Comparison of ENCODE assay signal across 8 mouse cellular contexts in genomic region chr10:26139100-26140093, GRCm38 (mm10).
DNase-seq lines count a peak whose midpoint lies in the region; ATAC-seq and TF ChIP-seq lines count a peak whose summit lies in the region.

No protein-coding gene starts in this region.

- peak; percentile 96 for TF ChIP-seq CTCF in midbrain, postnatal 0 days (IDR thresholded peaks at IDR 0.05)

- H3K4me1 ChIP-seq in forebrain, embryonic 12.5 days: no peaks in the 10 kb centered on the region
- no peaks in the 10 kb centered on the region for H3K4me1 ChIP-seq in midbrain, postnatal 0 days (ENCODE audit: insufficient read depth, low read length)

- no peak overlapping the region for H3K27ac ChIP-seq in forebrain, embryonic 12.5 days
- H3K27ac ChIP-seq in midbrain, postnatal 0 days (ENCODE audit: low read depth, low read length): no peak overlapping the region

- H3K4me2 ChIP-seq in forebrain, embryonic 12.5 days: no peak overlapping the region
- no peak overlapping the region for H3K4me2 ChIP-seq in midbrain, postnatal 0 days (ENCODE audit: low read depth, low read length, poor library complexity, severe bottlenecking)

- H3K9ac ChIP-seq in forebrain, embryonic 12.5 days: no peak overlapping the region
- H3K9ac ChIP-seq in midbrain, postnatal 0 days (replicated peaks; ENCODE audit: low read length, poor library complexity, severe bottlenecking): no peak overlapping the region

- ATAC-seq in forebrain, embryonic 12.5 days (ENCODE audit: low FRiP score): peak; percentile 90
- peak; percentile 75 for ATAC-seq in inflammation-experienced regulatory T-cells, adult 6 months
- ATAC-seq in midbrain, postnatal 0 days (ENCODE audit: low FRiP score): peak; percentile 47; the same call in 1 of the 2 replicates

- 37% methylated on average over 12 of the region's 12 CpGs for WGBS in forebrain, embryonic 12.5 days
- WGBS in midbrain, postnatal 0 days: 31% methylated on average over 12 of the region's 12 CpGs

- H3K4me3 ChIP-seq in forebrain, embryonic 12.5 days (replicated peaks): no peak overlapping the region
- no peak overlapping the region for H3K4me3 ChIP-seq in midbrain, postnatal 0 days (ENCODE audit: low read depth, low read length)

- no peaks in the 10 kb centered on the region for H3K36me3 ChIP-seq in forebrain, embryonic 12.5 days (replicated peaks)
- H3K36me3 ChIP-seq in midbrain, postnatal 0 days (ENCODE audit: insufficient read depth, low read length): no peaks in the 10 kb centered on the region

- no peaks in the 10 kb centered on the region for H3K9me3 ChIP-seq in forebrain, embryonic 12.5 days
- no peaks in the 10 kb centered on the region for H3K9me3 ChIP-seq in midbrain, postnatal 0 days (ENCODE audit: low read length)

- H3K27me3 ChIP-seq in forebrain, embryonic 12.5 days: no peaks in the 10 kb centered on the region
- H3K27me3 ChIP-seq in midbrain, postnatal 0 days (ENCODE audit: insufficient read depth, low read length): no peaks in the 10 kb centered on the region

- intact Hi-C loops in left cerebral cortex, postnatal 14 days (cut with DNase I): loop anchor here (2.0 to 10.0 kb wide), 3 partner anchors 459 to 875 kb away; partner anchors contain the start of gene Smlr1

- peak; percentile 34 for DNase-seq in urinary bladder, postnatal 25 days (ENCODE audit: low spot score)
- no peak for DNase-seq in urinary bladder, adult 2 months (ENCODE audit: low spot score)
- peak; percentile 2 for DNase-seq in c-Kit-positive CD71-positive TER-119-positive erythroid progenitor cells, embryonic 14.5 days (ENCODE audit: low spot score)
- peak; percentile 54 to 79 for DNase-seq in left cerebral cortex, postnatal 14 days (ENCODE audit: low spot score in 2 of 2)
- peak; percentile 73 for DNase-seq in midbrain, postnatal 0 days (ENCODE audit: low spot score)
- peak; percentile 20 for DNase-seq in thymus, postnatal 25 days
